Mouse (Mus musculus) kidney, postnatal 0 days (tissue): ENCODE measurements around the gene Myef2. TPM values are rescaled to one million over a fixed set of nuclear protein-coding genes. Genes with fewer than 3 reads are reported as not detected.

Experiments
- ATAC-seq: fragments of 200-750 bp; cut with Nextera tagmentation; replicated peaks from 2 replicates; pipeline ENCODE4 v1.8.0; 2017; ENCODE audit warnings: low read depth, moderate number of reproducible peaks, moderate TSS enrichment, moderate library complexity; ENCODE audit not compliant: low FRiP score
- DNase-seq: peaks from one replicate; pipeline ENCODE4 v3.0.0-alpha.2; 2016; ENCODE audit warnings: low spot score
- H3K27ac ChIP-seq: fragments of 300-500 bp; sonication (generic); 2 replicates; pipeline ENCODE4 v1.5.1; 2014; ENCODE audit warnings: mild to moderate bottlenecking
- H3K27me3 ChIP-seq: fragments of 300-500 bp; sonication (generic); 2 replicates; pipeline ENCODE4 v1.6.1; 2014; ENCODE audit warnings: low read length, mixed read lengths; ENCODE audit not compliant: insufficient read depth
- H3K36me3 ChIP-seq: fragments of 300-500 bp; sonication (generic); 2 replicates; pipeline ENCODE4 v1.6.1; 2014; ENCODE audit warnings: low read length, mixed read lengths; ENCODE audit not compliant: insufficient read depth
- H3K4me1 ChIP-seq: fragments of 300-500 bp; sonication (generic); replicated peaks from 2 replicates; pipeline ENCODE4 v1.6.1; 2014; ENCODE audit warnings: antibody characterized with exemption, low read length, mixed read lengths; ENCODE audit not compliant: insufficient read depth
- H3K4me2 ChIP-seq: fragments of 300-500 bp; sonication (generic); 2 replicates; pipeline ENCODE4 v1.6.1; 2014; ENCODE audit warnings: mild to moderate bottlenecking, low read length, moderate library complexity, mixed read lengths
- H3K4me3 ChIP-seq: fragments of 300-500 bp; sonication (generic); replicated peaks from 2 replicates; pipeline ENCODE4 v1.5.1; 2014; ENCODE audit warnings: low read depth, low read length
- H3K9ac ChIP-seq: fragments of 300-500 bp; sonication (generic); 2 replicates; pipeline ENCODE4 v1.6.1; 2014; ENCODE audit warnings: low read depth, low read length
- H3K9me3 ChIP-seq: fragments of 300-500 bp; sonication (generic); replicated peaks from 2 replicates; pipeline ENCODE4 v1.6.1; 2016; ENCODE audit warnings: low read length, inconsistent platforms, mixed read lengths
- CTCF ChIP-seq: IDR thresholded peaks from 2 replicates; pipeline ENCODE4 v1.5.1; 2016; ENCODE audit warnings: antibody characterized with exemption, low read depth, mild to moderate bottlenecking, moderate library complexity
- WGBS: fragments of 180-500 bp; shearing (Covaris S2); extraction: QIAGEN DNeasy Blood & Tissue Kit; methylation state at CpG from one replicate; pipeline ENCODE4 v1.1.7; 2014; 5-methylcytosine and 5-hydroxymethylcytosine counted together
- polyA plus RNA-seq: library from polyadenylated mRNA; unstranded; fragments of >200 nt; fragmentation: Nextera tagmentation; extraction: Ambion mirVana; gene quantifications from 2 replicates; pipeline ENCODE4 v1.2.1, GENCODE M21; 2015

Myef2 gene
- polyA plus RNA-seq, 1 experiment from 2014 or later: 78.3 TPM

GRCm38 (mm10) chr2:125061451-125061850, 62.0 kb downstream of the Myef2 start:
- Histone ChIP-seq H3K9me3 (no peaks in the 10 kb centered on the region), H3K4me2 (no peak overlapping the region), H3K4me1 (no peaks in the 10 kb centered on the region), H3K27me3 (no peaks in the 10 kb centered on the region), H3K4me3 (no peak overlapping the region), H3K36me3 (no peaks in the 10 kb centered on the region), H3K9ac (no peak overlapping the region), H3K27ac (no peak overlapping the region)
- WGBS: 90% methylated on average over 7 of the region's 7 CpGs
- TF ChIP-seq CTCF: no peak
- DNase-seq: no peak
- no peak for ATAC-seq

GRCm38 (mm10) chr2:125057250-125057815, 66.1 kb downstream of the Myef2 start:
- 29% methylated on average over 7 of the region's 7 CpGs for WGBS
- peak; percentile 57 for DNase-seq
- Histone ChIP-seq H3K4me2 (no peak overlapping the region), H3K36me3 (no peaks in the 10 kb centered on the region), H3K9ac (no peak overlapping the region), H3K27me3 (no peaks in the 10 kb centered on the region), H3K27ac (no peak overlapping the region), H3K4me3 (no peak overlapping the region), H3K4me1 (no peaks in the 10 kb centered on the region), H3K9me3 (no peaks in the 10 kb centered on the region)
- TF ChIP-seq CTCF: peak; percentile 75
- ATAC-seq: no peak

- whole genome bisulfite sequencing: 90% methylated on average over 7 of the region's 7 CpGs
- Histone ChIP-seq H3K4me3 (no peak overlapping the region), H3K27ac (no peak overlapping the region), H3K27me3 (no peaks in the 10 kb centered on the region), H3K4me2 (no peak overlapping the region), H3K9me3 (no peaks in the 10 kb centered on the region), H3K36me3 (no peaks in the 10 kb centered on the region), H3K9ac (no peak overlapping the region), H3K4me1 (no peaks in the 10 kb centered on the region)
- no peak for DNase-seq
- peak; percentile 36; the same call in 1 of the 2 replicates for TF ChIP-seq CTCF
- no peak for ATAC-seq
These were observed 68.1 kb downstream of the Myef2 start for GRCm38 (mm10) chr2:125055316-125055903.

Other genes starting within 250 kb of the Myef2 start
- 3.2 and 4.9 TPM in 2 replicates for gene Slc24a5, start 55.5 kb downstream of the Myef2 start, polyA plus RNA-seq
- not detected in 2 replicates for gene Ctxn2, start 13.0 kb upstream of the Myef2 start, polyA plus RNA-seq
- 219 and 221 TPM in 2 replicates for gene Slc12a1, start 28.8 kb upstream of the Myef2 start, polyA plus RNA-seq
- 133 and 141 TPM in 2 replicates for gene Dut, start 123.5 kb upstream of the Myef2 start, polyA plus RNA-seq